Mouse (Mus musculus): ENCODE results near the gene Slc16a3.
A peak's percentile ranks its signal among the peaks of the same experiment; 100 is the strongest.

Gene Slc16a3

GRCm38 (mm10) chr11:120948328-120948727 is at the start of gene Slc16a3:
TSS of gene Slc16a3 (plus strand) at chr11:120948480.
- DNase-seq (ENCODE audit: low read depth, low spot score), result no peak

GRCm38 (mm10) chr11:120900276-120901244 is 47.7 kb upstream of the Slc16a3 start:
- no peak for DNase-seq (ENCODE audit: low read depth, low spot score)

DNA sequence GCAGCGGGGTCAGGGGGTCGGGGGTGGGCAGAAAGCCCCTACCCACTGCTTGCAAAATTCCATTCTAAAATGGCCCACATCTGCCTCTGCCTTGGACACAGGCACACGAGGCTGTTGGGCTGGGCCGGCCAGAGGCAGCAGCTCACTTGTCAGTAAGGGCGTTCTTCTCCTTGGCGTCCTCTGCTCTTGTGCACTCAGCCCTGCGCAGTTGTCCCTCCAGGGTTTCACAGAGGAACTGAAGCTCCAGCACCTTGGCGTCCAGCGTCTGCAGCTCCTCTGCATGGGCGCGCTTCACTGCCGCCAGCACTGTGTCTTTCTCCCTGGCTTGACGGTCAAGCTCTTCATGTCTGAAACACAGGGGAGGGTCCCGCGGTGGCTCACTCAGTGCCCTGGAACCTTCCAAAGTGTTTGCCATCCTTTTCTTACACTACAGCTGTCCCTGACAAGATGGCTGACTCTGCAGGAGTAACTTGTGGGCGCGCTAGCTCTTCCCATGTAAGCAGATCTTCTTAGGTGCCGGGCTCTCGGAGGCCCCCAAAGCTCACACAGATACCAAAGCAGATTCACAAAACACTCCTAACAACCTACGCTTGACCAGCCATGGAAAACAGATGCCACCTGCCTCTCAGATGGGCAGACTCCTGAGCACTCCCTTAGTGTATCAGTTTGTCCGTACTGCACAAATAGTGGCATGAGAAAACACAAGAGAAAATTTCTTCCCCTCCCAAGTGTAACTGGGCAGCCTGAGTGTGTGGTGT is 46.4 kb upstream of the Slc16a3 start:
- DNase-seq (ENCODE audit: low read depth, low spot score), result peak; percentile 61

DNA sequence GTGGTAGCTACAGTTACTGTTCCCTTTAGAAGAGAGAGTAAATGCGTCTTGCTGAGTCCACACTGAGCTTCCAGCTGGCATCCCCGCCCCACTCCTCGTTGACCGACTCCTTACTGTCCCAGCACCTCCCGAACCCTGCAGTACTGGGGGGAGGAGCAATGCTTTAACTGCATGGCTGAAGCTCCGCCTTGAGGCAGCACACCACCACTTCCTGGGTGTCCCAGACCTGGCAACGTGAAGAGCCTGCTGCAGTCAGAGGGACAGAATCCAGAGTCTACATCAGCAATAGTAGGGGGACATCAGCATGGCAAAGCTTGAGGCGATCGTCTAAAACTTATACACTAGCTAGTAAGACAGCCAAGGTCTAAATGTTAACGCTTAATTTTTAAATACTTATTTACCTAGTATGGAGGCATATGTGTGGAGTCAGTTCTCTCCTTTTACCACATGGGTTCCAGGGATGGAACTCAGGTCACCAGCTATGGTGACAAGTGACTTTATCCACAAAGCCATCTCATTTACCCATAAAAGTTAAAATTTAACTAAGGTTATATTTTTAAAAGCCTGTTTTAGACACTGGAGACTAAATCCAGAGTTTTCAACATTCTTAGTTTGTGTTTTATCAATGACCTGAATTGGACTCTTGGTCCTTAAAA is 45.7 kb upstream of the Slc16a3 start:
- DNase-seq (ENCODE audit: low read depth, low spot score), result peak; percentile 72

DNA sequence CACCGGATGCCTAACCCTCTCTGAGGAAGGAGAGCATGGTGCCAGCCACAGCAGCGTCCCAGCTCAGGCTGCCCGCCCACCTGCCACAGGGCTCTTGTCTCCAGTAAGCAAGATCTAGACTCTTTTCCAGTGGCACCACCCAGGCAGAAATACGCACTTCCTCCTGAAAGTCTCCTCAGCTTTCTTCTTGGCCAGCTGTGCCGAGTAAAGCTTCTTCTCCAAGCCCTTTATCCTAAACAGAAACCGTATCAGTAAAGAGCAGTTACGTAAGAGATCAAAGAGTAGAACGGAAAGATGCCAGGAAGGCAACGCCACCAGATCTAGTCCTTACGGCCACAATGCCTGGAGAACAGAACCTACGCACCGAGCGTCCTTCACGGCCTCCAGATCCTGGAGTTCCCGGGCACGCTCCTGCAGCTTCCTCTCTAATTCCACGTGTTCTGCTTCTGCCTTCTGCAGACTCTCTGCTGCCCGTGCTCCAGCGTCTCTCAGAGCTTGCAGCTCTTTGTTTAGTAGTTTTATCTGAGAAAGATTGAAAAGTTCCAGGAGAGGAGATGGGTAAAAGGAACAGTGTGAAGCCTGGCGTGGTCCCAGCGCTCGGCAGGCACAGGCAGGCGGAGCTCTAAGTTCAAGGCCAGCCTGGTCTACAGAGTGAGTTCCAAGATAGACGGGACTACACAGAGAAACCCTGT is 45.0 kb upstream of the Slc16a3 start:
- peak; percentile 21 for DNase-seq (ENCODE audit: low read depth, low spot score)

DNA sequence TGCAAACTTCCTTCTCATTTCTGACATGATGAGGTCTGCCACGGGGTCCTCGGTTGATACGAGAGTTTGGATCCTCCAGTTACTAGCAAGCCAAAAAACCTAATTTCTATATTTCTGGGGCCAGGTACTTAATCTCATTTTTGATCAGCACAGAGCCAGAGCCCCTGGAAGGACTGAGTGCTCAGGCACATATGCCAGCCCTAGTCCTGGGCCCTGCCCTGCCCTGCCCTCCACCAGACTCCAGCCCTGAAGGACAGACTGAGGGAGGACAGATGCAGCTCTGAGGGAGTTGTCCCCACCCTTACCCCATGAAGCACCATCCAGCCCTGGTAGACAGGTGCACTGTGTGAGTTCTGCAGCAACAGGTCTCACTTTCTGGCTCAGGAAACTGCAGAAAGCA is 43.7 kb upstream of the Slc16a3 start:
- DNase-seq (ENCODE audit: low read depth, low spot score), result no peak

- DNase-seq (ENCODE audit: low read depth, low spot score), result peak; percentile 88
Observed at GRCm38 (mm10) chr11:120905430-120905873, 42.8 kb upstream of the Slc16a3 start.

DNA sequence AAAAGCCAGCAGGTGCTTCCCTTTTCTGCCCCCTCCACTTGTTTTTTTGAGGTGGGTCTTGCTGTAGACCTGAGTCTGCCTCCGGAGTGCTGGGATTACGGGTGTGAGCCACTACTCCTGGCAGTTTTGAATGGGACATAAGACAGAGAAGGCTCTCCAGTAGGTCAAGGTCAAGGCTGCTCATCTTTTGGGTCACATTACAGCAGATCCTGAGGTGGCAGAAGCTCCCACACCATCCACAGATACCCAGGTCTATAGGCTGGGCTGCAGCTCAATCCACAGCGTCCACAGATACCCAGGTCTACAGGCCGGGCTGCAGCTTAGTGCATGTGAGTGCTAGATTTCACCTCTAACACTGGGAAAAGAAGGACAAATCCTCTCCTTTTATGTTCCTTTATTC is 34.5 kb upstream of the Slc16a3 start:
- no peak for DNase-seq (ENCODE audit: low read depth, low spot score)

GRCm38 (mm10) chr11:120916477-120916876 is 31.8 kb upstream of the Slc16a3 start:
- DNase-seq (ENCODE audit: low read depth, low spot score), result peak; percentile 67

GRCm38 (mm10) chr11:120917756-120918155 is 30.5 kb upstream of the Slc16a3 start:
- no peak for DNase-seq (ENCODE audit: low read depth, low spot score)

- DNase-seq (ENCODE audit: low read depth, low spot score), result no peak
Observed at GRCm38 (mm10) chr11:120922528-120922927, 25.8 kb upstream of the Slc16a3 start.

GRCm38 (mm10) chr11:120928468-120928867 is 19.8 kb upstream of the Slc16a3 start:
- DNase-seq (ENCODE audit: low read depth, low spot score), result no peak

- no peak for DNase-seq (ENCODE audit: low read depth, low spot score)
Observed at GRCm38 (mm10) chr11:120931479-120931878, 16.8 kb upstream of the Slc16a3 start.

GRCm38 (mm10) chr11:120932564-120933398 is 15.5 kb upstream of the Slc16a3 start, which contains the start of gene Ccdc57:
TSS of gene Ccdc57 (minus strand) at chr11:120932872.
- DNase-seq (ENCODE audit: low read depth, low spot score), result peak; percentile 96

GRCm38 (mm10) chr11:120937976-120938375 is 10.3 kb upstream of the Slc16a3 start:
- no peak for DNase-seq (ENCODE audit: low read depth, low spot score)

- DNase-seq (ENCODE audit: low read depth, low spot score), result no peak
Observed at GRCm38 (mm10) chr11:120938795-120939194, 9.5 kb upstream of the Slc16a3 start.

DNA sequence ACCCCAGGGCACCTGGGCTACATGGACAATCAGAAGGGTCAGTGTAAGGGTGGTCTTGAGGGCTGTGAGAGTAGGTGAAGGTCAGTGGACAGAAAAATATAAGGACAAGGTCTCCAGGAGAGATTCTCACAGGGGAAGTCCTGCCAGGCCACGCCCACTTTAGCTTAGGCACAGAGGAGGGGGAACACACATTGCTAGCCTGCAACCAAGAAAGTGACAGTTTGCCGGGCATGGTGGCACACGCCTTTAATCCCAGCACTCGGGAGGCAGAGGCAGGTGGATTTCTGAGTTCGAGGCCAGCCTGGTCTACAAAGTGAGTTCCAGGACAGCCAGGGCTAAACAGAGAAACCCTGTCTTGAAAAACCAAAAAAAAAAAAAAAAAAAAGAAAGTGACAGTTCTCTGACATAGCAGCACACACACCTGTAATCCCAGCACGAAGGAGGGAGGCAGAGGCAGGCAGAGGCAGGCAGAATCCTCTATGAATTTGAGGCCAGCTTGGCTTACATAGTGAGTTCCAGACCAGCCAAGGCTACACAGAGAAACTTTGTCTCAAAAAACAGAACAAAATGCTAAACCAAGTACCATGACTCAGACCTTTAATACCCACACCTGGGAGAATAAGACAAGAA is 8.5 kb upstream of the Slc16a3 start:
- DNase-seq (ENCODE audit: low read depth, low spot score), result no peak

DNA sequence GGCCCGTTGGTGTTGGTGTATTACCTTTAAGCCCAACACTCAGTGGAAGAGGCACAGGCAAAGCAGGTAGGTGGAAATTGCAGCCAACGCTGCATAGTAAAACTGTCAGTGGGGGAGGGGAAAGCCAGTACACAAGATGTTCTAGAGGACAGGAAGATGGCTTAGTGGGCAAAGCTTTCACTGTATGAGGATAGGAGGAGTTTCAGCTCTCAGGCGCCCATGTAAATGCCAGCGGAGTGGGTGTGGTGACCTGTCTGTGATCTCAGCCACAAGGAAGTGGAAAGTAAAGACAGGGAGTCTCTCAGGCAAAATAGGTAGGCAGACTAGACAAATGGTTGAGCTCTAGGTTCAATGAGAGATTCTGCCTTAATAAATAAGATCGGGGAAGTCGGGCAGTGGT is 7.3 kb upstream of the Slc16a3 start:
- no peak for DNase-seq (ENCODE audit: low read depth, low spot score)

DNA sequence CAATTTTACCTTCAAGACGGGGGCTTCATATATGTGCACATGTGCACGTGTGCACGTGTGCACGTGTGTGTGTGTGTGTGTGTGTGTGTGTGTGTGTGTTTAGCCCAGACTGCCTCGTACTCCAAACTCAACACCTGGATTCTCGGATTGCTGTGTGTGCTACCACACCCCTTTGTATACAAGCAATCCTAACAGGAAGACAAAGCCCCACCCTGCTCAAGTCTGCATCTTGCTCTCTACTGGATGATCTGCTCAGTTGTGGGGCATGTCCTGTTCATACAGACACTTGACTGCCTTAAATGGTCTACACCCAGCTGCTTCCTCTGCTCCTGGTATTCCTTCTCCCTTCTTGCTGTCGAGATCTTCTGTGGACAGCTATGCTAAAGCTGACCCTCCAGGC is 3.0 kb upstream of the Slc16a3 start:
- no peak for DNase-seq (ENCODE audit: low read depth, low spot score)

GRCm38 (mm10) chr11:120945926-120946325 is 2.4 kb upstream of the Slc16a3 start:
- no peak for DNase-seq (ENCODE audit: low read depth, low spot score)
